Mouse (Mus musculus): ENCODE measurements around the gene Eif2ak2. TPM values are rescaled to one million over a fixed set of nuclear protein-coding genes. Genes with fewer than 3 reads are reported as not detected.
A peak's percentile ranks its signal among the peaks of the same experiment; 100 is the strongest.

Gene Eif2ak2
- polyA plus RNA-seq, 1 experiment from 2014 or later: 3.6 TPM

DNA sequence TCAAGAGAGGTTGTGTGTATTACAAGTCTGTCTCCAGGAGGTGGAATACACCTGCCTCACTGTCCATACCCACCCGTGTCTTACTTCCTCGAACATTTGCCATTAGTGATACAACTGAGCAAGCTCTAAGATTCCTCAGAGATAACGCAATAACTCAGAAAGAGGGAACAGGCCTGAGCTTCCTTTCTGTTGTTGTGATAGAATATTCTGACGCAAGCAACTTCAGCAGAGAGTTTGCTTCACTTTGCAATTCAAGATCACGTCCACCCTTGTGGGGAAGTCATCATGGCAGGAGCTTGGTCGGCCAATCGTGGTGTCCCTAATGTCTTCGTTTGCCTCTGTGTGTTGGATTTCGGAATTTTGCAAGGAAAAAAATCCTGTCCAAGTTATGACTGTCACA lies 8.6 kb upstream of the Eif2ak2 start:
- Histone ChIP-seq H3K4me1 (no peaks in the 10 kb centered on the region), H3K27ac (replicated peaks) (no peak overlapping the region), H3K27me3 (replicated peaks) (no peaks in the 10 kb centered on the region), H3K36me3 (no peaks in the 10 kb centered on the region), H3K4me3 (replicated peaks) (no peak overlapping the region), H3K9me3 (replicated peaks) (no peaks in the 10 kb centered on the region), H3K9ac (replicated peaks) (no peak overlapping the region), H3K4me2 (no peak overlapping the region)
- no peak for ATAC-seq (ENCODE audit: low FRiP score)
- 86% methylated on average over 9 of the region's 9 CpGs for WGBS

DNA sequence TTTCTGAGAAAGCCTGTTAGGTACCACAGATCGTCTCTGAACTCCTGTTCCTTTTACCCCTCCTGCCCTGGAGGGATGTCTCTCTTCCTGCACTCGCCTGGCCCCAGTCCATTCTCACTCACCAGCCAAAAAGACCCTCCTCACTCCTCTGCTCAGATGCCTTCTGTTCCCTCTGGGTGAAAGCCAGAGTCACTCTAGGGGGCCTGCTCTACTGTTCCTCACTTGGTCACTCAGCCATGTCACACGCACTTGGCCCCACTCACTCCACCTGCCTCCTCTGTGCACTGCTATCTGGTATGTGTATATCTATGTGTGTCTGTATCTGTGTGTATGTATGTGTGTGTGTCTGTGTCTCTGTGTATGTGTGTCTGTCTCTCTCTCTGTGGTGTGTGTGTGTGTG lies 6.8 kb upstream of the Eif2ak2 start:
- Histone ChIP-seq H3K4me2 (no peak overlapping the region), H3K27ac (replicated peaks) (no peak overlapping the region), H3K36me3 (no peaks in the 10 kb centered on the region), H3K27me3 (replicated peaks) (no peaks in the 10 kb centered on the region), H3K9me3 (replicated peaks) (no peaks in the 10 kb centered on the region), H3K4me1 (no peaks in the 10 kb centered on the region), H3K9ac (replicated peaks) (no peak overlapping the region), H3K4me3 (replicated peaks) (no peak overlapping the region)
- 50% methylated on average over 3 of the region's 3 CpGs for WGBS
- ATAC-seq (ENCODE audit: low FRiP score): no peak

DNA sequence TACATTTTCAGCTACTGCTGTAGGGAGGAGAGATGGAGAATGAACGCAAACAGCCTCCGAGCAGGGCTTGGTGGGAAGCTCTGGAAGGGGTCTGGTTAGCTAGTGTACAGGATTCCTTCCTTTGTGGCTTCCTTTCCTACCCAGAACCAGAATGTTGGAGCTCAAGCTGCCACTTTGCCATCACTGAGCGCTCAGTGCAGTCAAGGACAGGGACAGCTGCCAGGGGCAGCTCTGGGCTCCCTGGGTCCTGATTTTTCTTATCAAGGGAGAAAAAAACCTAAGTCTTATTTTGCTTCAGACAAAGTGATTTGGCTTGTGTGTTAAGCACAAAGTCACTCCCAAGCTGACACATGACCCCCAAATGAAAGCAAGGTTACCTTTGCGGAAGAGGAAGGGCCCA lies 6.2 kb upstream of the Eif2ak2 start:
- ATAC-seq (ENCODE audit: low FRiP score): no peak
- Histone ChIP-seq H3K4me2 (no peak overlapping the region), H3K36me3 (no peaks in the 10 kb centered on the region), H3K4me3 (replicated peaks) (no peak overlapping the region), H3K9me3 (replicated peaks) (no peaks in the 10 kb centered on the region), H3K4me1 (no peaks in the 10 kb centered on the region), H3K27me3 (replicated peaks) (no peaks in the 10 kb centered on the region), H3K9ac (replicated peaks) (no peak overlapping the region), H3K27ac (replicated peaks) (no peak overlapping the region)
- WGBS: 92% methylated on average over 4 of the region's 4 CpGs

DNA sequence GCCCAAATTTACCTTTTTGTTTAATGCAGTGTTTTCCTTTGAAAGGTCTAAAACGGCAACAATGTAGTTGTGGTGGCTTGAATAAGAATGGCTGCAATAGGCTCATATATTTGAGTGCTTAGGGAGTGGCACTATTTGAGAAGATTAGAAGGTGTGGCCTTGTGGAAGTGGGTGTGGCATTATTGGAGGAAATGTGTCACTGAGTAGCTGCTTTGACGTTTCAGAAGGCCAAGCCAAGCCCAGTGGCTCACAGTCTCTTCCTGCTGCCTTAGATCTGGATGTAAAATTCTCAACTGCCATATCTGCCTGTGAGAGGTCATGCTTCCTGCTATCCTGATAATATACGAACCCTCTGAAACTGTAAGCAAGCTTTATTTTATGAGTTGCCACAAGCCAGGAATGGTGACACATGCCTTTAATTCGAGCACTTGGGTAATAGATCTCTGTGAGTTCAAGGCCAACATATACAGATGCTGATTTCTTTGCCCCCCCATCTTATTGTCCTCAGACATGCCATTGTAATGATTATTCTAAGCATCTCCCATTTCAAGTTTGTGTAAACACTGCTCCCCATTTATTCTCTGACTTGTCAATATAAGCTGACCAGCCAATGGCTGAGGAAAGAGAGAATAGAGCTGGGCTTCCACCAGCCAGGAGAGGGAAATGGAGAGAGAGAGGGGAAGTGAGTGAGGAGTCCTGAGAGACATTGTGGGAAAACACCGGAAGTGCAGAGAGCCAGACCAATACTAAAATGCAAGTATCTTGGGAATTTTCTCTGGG lies 3.1 kb upstream of the Eif2ak2 start:
- Histone ChIP-seq H3K9me3 (replicated peaks) (no peaks in the 10 kb centered on the region), H3K36me3 (no peaks in the 10 kb centered on the region), H3K4me2 (no peak overlapping the region), H3K4me1 (peaks cover 15% of the 10 kb centered on the region; the same call in 1 of the 2 replicates), H3K27me3 (replicated peaks) (no peaks in the 10 kb centered on the region), H3K4me3 (replicated peaks) (no peak overlapping the region), H3K27ac (replicated peaks) (no peak overlapping the region), H3K9ac (replicated peaks) (no peak overlapping the region)
- no peak for ATAC-seq (ENCODE audit: low FRiP score)
- WGBS: 84% methylated on average over 5 of the region's 5 CpGs

DNA sequence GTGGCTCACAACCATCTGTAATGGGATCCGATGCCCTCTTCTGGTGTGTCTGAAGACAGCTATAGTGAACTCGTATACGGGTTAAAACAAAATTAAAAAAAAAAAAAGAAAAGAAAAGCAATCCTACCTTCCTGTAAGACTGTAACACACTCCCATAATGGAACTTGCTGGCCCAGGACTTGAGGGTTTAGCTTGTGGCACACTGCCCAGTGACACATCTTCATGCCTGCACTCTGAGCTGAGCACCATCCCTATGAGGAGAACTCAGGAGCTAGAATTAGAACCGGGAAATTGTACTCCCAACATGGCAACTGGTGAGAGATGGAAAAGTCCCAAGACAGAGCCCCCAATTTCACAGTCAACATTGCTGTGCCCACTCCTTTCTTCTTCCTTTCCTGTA lies 918 bp upstream of the Eif2ak2 start:
- no peak overlapping the region for H3K9ac ChIP-seq (replicated peaks)
- no peak for ATAC-seq (ENCODE audit: low FRiP score)
- H3K4me2 ChIP-seq: no peak overlapping the region
- H3K4me3 ChIP-seq (replicated peaks): no peak overlapping the region
- peaks cover 15% of the 10 kb centered on the region; the same call in 1 of the 2 replicates for H3K4me1 ChIP-seq
- no peaks in the 10 kb centered on the region for H3K27me3 ChIP-seq (replicated peaks)
- no peaks in the 10 kb centered on the region for H3K36me3 ChIP-seq
- 93% methylated on average over 4 of the region's 4 CpGs for WGBS
- no peak overlapping the region for H3K27ac ChIP-seq (replicated peaks)
- H3K9me3 ChIP-seq (replicated peaks): no peaks in the 10 kb centered on the region

DNA sequence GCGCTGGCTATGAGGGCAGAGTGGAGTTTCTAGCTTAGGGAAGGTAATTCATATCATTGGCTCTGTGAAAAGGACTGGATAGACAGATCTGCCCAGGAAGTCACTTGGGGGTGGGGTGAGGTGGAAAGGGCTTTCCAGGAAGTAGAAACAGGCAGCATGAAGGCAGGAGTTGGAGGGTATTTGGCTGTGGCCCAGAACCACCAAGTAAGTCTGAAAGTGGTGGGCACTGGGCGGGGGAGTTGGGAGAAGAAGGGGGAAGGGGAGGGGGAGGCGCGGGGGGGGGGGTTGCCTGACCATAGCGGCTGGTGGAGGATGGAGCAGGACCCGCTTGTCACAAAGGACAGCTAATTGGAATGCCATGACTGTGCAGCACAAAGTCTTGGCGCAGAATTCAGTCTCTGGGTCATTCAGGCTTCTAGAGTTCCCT lies 482 bp downstream of the Eif2ak2 start:
- no peaks in the 10 kb centered on the region for H3K9me3 ChIP-seq (replicated peaks)
- peak overlapping the region; percentile 7 for H3K27ac ChIP-seq (replicated peaks)
- ATAC-seq (ENCODE audit: low FRiP score): peak; percentile 85
- H3K36me3 ChIP-seq: no peaks in the 10 kb centered on the region
- no peaks in the 10 kb centered on the region for H3K27me3 ChIP-seq (replicated peaks)
- peak overlapping the region; percentile 47; the same call in 1 of the 2 replicates for H3K9ac ChIP-seq (replicated peaks)
- H3K4me1 ChIP-seq: peaks cover 15% of the 10 kb centered on the region; the same call in 1 of the 2 replicates
- H3K4me2 ChIP-seq: peak overlapping the region; percentile 73
- H3K4me3 ChIP-seq (replicated peaks): peak overlapping the region; percentile 45
- 29% methylated on average over 3 of the region's 7 CpGs for WGBS

DNA sequence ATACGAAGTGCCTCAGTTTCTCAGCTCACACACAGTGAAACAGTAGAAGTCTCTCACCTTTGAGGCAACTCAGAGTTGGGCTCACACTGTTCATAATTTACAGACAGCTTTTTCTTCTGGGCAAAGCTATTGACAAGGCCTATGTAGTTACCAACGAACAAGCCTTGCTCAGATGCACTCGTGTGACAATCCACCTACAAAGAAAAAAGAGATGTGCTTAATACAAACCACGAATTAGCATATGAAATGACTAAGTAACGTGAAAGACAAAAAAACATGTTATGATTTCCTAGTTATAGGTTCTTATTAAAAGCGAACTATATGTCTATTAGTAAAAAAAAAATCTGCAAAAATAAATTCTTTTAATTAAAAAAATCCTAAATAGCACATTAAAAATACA lies 8.5 kb downstream of the Eif2ak2 start:
- 89% methylated on average over 6 of the region's 6 CpGs for WGBS
- H3K9ac ChIP-seq (replicated peaks): no peak overlapping the region
- no peak overlapping the region for H3K4me2 ChIP-seq
- no peak overlapping the region for H3K27ac ChIP-seq (replicated peaks)
- no peaks in the 10 kb centered on the region for H3K4me1 ChIP-seq
- ATAC-seq (ENCODE audit: low FRiP score): no peak
- H3K27me3 ChIP-seq (replicated peaks): no peaks in the 10 kb centered on the region
- no peaks in the 10 kb centered on the region for H3K9me3 ChIP-seq (replicated peaks)
- H3K4me3 ChIP-seq (replicated peaks): no peak overlapping the region
- no peaks in the 10 kb centered on the region for H3K36me3 ChIP-seq

DNA sequence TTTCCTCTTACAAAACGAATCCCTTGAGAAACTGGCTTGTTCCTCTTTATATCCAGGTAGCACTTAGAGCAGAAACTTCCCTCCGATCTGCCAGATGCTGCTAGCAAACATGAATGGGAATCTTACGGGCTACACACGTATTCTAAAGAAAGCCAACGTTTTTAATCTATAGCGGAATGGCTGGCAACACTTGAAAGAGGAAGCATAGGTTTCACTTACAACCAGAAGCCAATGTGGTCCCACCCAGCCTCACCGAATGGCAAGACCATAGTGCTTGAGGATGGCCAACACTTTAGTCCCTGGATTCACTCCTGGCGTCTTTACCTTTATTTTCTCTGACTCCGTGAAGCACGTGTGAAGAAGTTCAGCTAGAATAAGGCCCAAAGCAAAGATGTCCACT lies 26.1 kb downstream of the Eif2ak2 start:
- Histone ChIP-seq H3K4me1 (no peaks in the 10 kb centered on the region), H3K27me3 (replicated peaks) (no peaks in the 10 kb centered on the region), H3K9ac (replicated peaks) (no peak overlapping the region), H3K27ac (replicated peaks) (no peak overlapping the region), H3K9me3 (replicated peaks) (no peaks in the 10 kb centered on the region), H3K4me2 (no peak overlapping the region), H3K4me3 (replicated peaks) (no peak overlapping the region), H3K36me3 (peaks cover 6% of the 10 kb centered on the region)
- ATAC-seq (ENCODE audit: low FRiP score): no peak
- WGBS: 89% methylated on average over 10 of the region's 10 CpGs

DNA sequence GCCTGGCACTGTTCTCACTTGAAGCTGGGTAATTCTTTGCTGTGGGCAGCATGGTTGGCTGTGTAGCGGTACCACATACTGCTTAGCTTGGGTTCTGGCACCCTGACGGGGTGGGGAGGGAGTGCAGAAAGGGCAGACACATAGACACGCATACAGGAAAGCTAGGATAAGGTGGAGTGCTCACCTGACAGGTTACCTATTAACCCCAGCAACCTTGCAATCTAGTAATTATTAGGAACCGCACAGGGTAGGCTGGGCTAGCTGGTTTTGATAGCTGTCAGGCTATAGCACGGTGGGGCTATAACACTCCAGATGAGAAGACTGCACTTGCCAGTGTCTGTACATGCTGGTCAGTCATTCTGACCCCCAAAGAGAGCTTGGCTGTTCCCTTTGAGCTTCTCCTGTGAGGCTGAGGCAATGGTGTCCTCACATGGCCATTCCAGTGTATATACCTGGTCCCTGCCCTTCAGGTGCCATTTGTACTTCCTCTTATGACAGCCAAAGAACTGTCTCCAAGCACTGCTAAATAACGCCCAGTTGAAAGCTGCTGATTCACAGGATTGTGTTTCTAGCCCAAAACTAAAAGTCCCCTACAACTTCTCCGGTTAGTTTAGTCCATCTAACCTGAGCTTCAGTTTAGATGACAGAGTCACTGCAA lies 40.0 kb downstream of the Eif2ak2 start:
- Histone ChIP-seq H3K4me3 (replicated peaks) (no peak overlapping the region), H3K4me2 (no peak overlapping the region), H3K9ac (replicated peaks) (no peak overlapping the region), H3K36me3 (peaks cover 86% of the 10 kb centered on the region), H3K4me1 (no peaks in the 10 kb centered on the region), H3K27ac (replicated peaks) (no peak overlapping the region), H3K27me3 (replicated peaks) (no peaks in the 10 kb centered on the region), H3K9me3 (replicated peaks) (no peaks in the 10 kb centered on the region)
- no peak for ATAC-seq (ENCODE audit: low FRiP score)
- WGBS: 93% methylated on average over 7 of the region's 7 CpGs

DNA sequence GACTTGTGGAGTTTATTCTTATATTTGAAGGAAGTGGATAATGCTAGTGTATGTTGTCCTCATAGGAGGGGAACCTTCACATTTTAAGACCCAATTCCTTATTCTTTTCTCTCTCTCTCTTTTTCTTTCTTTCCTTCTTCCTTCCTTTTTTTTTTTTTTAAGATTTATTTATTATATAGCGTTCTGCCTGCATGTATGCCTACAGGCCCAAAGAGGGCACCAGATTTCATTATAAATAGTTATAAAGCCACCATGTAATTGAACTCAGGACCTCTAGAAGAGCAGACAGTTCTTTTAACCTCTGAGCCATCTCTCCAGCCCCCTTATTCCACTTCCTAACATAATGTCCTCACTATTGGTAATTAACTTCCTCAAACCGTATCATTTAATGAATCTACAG lies 46.3 kb downstream of the Eif2ak2 start:
- Histone ChIP-seq H3K27me3 (replicated peaks) (no peaks in the 10 kb centered on the region), H3K9ac (replicated peaks) (peak overlapping the region; percentile 61), H3K27ac (replicated peaks) (peak overlapping the region; percentile 88), H3K4me3 (replicated peaks) (peak overlapping the region; percentile 76), H3K9me3 (replicated peaks) (no peaks in the 10 kb centered on the region), H3K36me3 (peaks cover 27% of the 10 kb centered on the region), H3K4me2 (peak overlapping the region; percentile 80), H3K4me1 (peaks cover 26% of the 10 kb centered on the region)
- 22% methylated on average over 2 of the region's 2 CpGs for WGBS
- ATAC-seq (ENCODE audit: low FRiP score): no peak

DNA sequence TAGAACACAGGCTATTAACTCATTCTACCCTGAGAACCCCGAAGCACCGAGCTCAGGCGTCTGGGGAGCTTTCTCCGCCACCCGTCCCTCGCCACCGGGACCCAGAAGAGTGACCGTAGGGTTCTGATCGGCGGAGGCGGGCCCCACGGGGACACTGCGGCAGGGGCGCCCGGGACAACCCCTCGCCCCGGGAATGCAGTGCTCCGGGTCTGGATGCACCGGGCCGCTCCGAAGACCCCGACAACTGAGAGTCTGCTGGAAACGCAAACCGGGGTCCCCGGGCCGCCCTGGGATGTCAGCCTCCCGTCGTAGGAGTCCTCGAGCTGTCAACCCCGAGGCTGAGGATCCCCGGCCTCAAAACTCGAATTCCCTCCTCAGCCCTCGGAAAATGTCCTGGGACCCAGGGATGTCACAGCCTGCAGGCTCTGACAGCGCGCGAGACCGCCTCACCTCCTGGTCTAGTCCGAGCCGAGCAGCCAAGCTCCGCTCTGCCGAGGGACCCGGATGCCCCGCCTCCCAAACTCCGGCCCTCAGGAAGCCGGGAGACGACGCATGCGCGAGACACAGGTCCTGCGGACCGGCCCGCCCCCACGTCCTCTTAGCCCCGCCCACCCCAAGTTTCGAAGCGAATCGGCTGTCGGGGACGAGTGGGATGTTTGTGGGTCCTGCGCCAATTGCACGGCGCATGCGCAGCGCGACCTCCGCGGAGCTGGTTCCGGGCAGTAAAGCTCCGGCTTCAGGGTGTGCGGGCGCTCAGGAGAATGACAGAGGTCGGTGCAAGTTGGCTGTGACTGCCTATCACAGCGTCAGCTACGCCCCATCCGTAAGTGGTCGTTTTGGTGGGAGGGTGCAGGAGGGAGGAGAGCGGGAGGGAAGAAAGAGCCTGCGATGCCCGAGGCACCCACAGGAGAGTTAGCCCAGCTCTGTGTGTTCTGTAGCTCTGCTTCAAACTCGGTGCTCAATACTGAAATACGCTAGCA lies 47.2 kb downstream of the Eif2ak2 start, which contains the start of the genes Heatr5b and Gpatch11:
Gene Heatr5b (minus strand): TSS at position 509 of the 980 bp plus-strand sequence.
Gene Gpatch11 (plus strand): TSS at position 712 of the 980 bp plus-strand sequence.
- Histone ChIP-seq H3K4me2 (peak within 1 kb of the TSS; percentile 80), H3K4me3 (replicated peaks) (peak within 1 kb of the TSS; percentile 76), H3K36me3 (peaks cover 29% of the 10 kb centered on the region), H3K27ac (replicated peaks) (peak within 1 kb of the TSS; percentile 88), H3K9me3 (replicated peaks) (no peaks in the 10 kb centered on the region), H3K4me1 (peaks cover 26% of the 10 kb centered on the region), H3K9ac (replicated peaks) (peak within 1 kb of the TSS; percentile 67), H3K27me3 (replicated peaks) (no peaks in the 10 kb centered on the region)
- peak; percentile 99 for ATAC-seq (ENCODE audit: low FRiP score)
- WGBS: under 1% methylated on average over 79 of the region's 81 CpGs

All from neural tube, embryonic 15.5 days (tissue).